Mouse (Mus musculus) lung, adult 2 months (tissue): Measurements from ENCODE around the gene Catsper4.

Experiments used
- CTCF ChIP-seq: fragments of 200-500 bp; IDR thresholded peaks from 2 replicates; pipeline ENCODE4 v1.5.1; 2011; ENCODE audit warnings: mild to moderate bottlenecking, low read length, control low read depth; ENCODE audit not compliant: insufficient read depth
- POLR2A ChIP-seq: fragments of 200-500 bp; IDR thresholded peaks from 2 replicates; pipeline ENCODE4 v1.6.1; 2011; ENCODE audit warnings: low read depth, mild to moderate bottlenecking, control low read depth, low read length, borderline replicate concordance; ENCODE audit errors: extremely low read depth

- no peak for TF ChIP-seq POLR2A
- no peak for TF ChIP-seq CTCF
Observed at GRCm38 (mm10) chr4:134227194-134227593, at the start of gene Catsper4.
